Mouse (Mus musculus) kidney, embryonic 14.5 days (tissue): ENCODE results near the gene Ror2. TPM values are rescaled to one million over a fixed set of nuclear protein-coding genes. Genes with fewer than 3 reads are reported as not detected.
"Not testable (repeated sequence)": the region's sequence is repeated elsewhere in the genome, so short reads cannot be mapped to it uniquely, and the experiment has no call there.

Experiments
- ATAC-seq: fragments of 200-750 bp; cut with Nextera tagmentation; 2 replicates; pipeline ENCODE4 v1.8.0; 2017; ENCODE audit warnings: moderate number of reproducible peaks, mild to moderate bottlenecking, moderate TSS enrichment, moderate library complexity; ENCODE audit not compliant: low FRiP score, low TSS enrichment
- H3K27ac ChIP-seq: fragments of 300-500 bp; sonication (generic); 2 replicates; pipeline ENCODE4 v1.5.1; 2014; ENCODE audit warnings: low read depth, mild to moderate bottlenecking, low read length, moderate library complexity, mixed read lengths
- H3K27me3 ChIP-seq: fragments of 300-500 bp; sonication (generic); 2 replicates; pipeline ENCODE4 v1.6.1; 2014; ENCODE audit warnings: mild to moderate bottlenecking, low read length; ENCODE audit not compliant: control insufficient read depth, insufficient read depth
- H3K36me3 ChIP-seq: fragments of 300-500 bp; sonication (generic); 2 replicates; pipeline ENCODE4 v1.6.1; 2014; ENCODE audit warnings: low read length, mixed read lengths; ENCODE audit not compliant: control insufficient read depth, insufficient read depth
- H3K4me1 ChIP-seq: fragments of 300-500 bp; sonication (generic); 2 replicates; pipeline ENCODE4 v1.6.1; 2014; ENCODE audit warnings: low read length, mixed read lengths; ENCODE audit not compliant: control insufficient read depth, insufficient read depth
- H3K4me2 ChIP-seq: fragments of 300-500 bp; sonication (generic); replicated peaks from 2 replicates; pipeline ENCODE4 v1.6.1; 2014; ENCODE audit warnings: low read depth, mild to moderate bottlenecking, low read length
- H3K4me3 ChIP-seq: fragments of 300-500 bp; sonication (generic); 2 replicates; pipeline ENCODE4 v1.5.1; 2014; ENCODE audit warnings: mild to moderate bottlenecking, low read length
- H3K9ac ChIP-seq: fragments of 300-500 bp; sonication (generic); 2 replicates; pipeline ENCODE4 v1.6.1; 2014; ENCODE audit warnings: low read depth, mild to moderate bottlenecking, low read length, moderate library complexity
- H3K9me3 ChIP-seq: fragments of 300-500 bp; sonication (generic); 2 replicates; pipeline ENCODE4 v1.6.1; 2016; ENCODE audit warnings: low read length; ENCODE audit not compliant: control insufficient read depth
- WGBS: fragments of 180-500 bp; shearing (Covaris S2); extraction: QIAGEN DNeasy Blood & Tissue Kit; methylation state at CpG from one replicate; pipeline ENCODE4 v1.1.7; 2014; 5-methylcytosine and 5-hydroxymethylcytosine counted together
- polyA plus RNA-seq: library from polyadenylated mRNA; unstranded; fragments of >200 nt; fragmentation: Nextera tagmentation; extraction: Ambion mirVana; gene quantifications from 2 replicates; pipeline ENCODE4 v1.2.1, GENCODE M21; 2014

The Ror2 gene
- 6.8 and 7.3 TPM in 2 replicates for polyA plus RNA-seq

- H3K36me3 ChIP-seq = no peaks in the 10 kb centered on the region
- peaks cover 10% of the 10 kb centered on the region; the same call in 1 of the 2 replicates for H3K4me1 ChIP-seq
- ATAC-seq = peak; percentile 86
These were observed at the start of gene Ror2 for GRCm38 (mm10) chr13:53285756-53286361. Gene Ror2, minus strand, starts transcription at chr13:53286124.

GRCm38 (mm10) chr13:53333769-53334168, 47.8 kb upstream of the Ror2 start:
- Histone ChIP-seq H3K27me3 (no peaks in the 10 kb centered on the region), H3K27ac (no peak overlapping the region), H3K36me3 (peaks cover 56% of the 10 kb centered on the region), H3K4me2 (no peak overlapping the region), H3K9ac (no peak overlapping the region), H3K4me3 (no peak overlapping the region), H3K4me1 (no peaks in the 10 kb centered on the region), H3K9me3 (no peaks in the 10 kb centered on the region)
- ATAC-seq = no peak
- WGBS = 89% methylated on average over 8 of the region's 8 CpGs

More at GRCm38 (mm10) chr13:53285756-53286361, at the start of gene Ror2:
- Histone ChIP-seq H3K4me3 (peak within 1 kb of the TSS; percentile 66), H3K9ac (peak within 1 kb of the TSS; percentile 73), H3K4me2 (peak within 1 kb of the TSS; percentile 76), H3K9me3 (no peaks in the 10 kb centered on the region), H3K27ac (no peak within 1 kb of the TSS), H3K27me3 (0 out of 2 replicates have a peak, but pooled peaks cover 3% of the 10 kb centered on the region)
- under 1% methylated on average over 61 of the region's 68 CpGs for WGBS

GRCm38 (mm10) chr13:53330246-53330645, 44.3 kb upstream of the Ror2 start:
- H3K27ac ChIP-seq = no peak overlapping the region
- no peaks in the 10 kb centered on the region; the same call in 1 of the 2 replicates for H3K9me3 ChIP-seq
- H3K9ac ChIP-seq = no peak overlapping the region
- no peaks in the 10 kb centered on the region for H3K27me3 ChIP-seq
- ATAC-seq = no peak
- no peak overlapping the region for H3K4me3 ChIP-seq
- WGBS = 78% methylated on average over 2 of the region's 2 CpGs
- H3K36me3 ChIP-seq = peaks cover 25% of the 10 kb centered on the region
- H3K4me1 ChIP-seq = no peaks in the 10 kb centered on the region
- H3K4me2 ChIP-seq = no peak overlapping the region

GRCm38 (mm10) chr13:53325531-53325930, 39.6 kb upstream of the Ror2 start:
- no peak for ATAC-seq
- no peak overlapping the region for H3K27ac ChIP-seq
- no peaks in the 10 kb centered on the region for H3K27me3 ChIP-seq
- peaks cover 3% of the 10 kb centered on the region; the same call in 1 of the 2 replicates for H3K9me3 ChIP-seq
- H3K36me3 ChIP-seq = no peaks in the 10 kb centered on the region
- 97% methylated on average over 1 of the region's 1 CpGs for WGBS
- H3K4me1 ChIP-seq = no peaks in the 10 kb centered on the region
- H3K4me3 ChIP-seq = no peak overlapping the region
- H3K9ac ChIP-seq = no peak overlapping the region
- H3K4me2 ChIP-seq = no peak overlapping the region

- Histone ChIP-seq H3K27me3 (no peaks in the 10 kb centered on the region), H3K27ac (no peak overlapping the region), H3K4me2 (no peak overlapping the region), H3K36me3 (no peaks in the 10 kb centered on the region), H3K4me3 (no peak overlapping the region), H3K9ac (no peak overlapping the region), H3K9me3 (peaks cover 3% of the 10 kb centered on the region; the same call in 1 of the 2 replicates), H3K4me1 (no peaks in the 10 kb centered on the region)
- WGBS = 93% methylated on average over 2 of the region's 2 CpGs
- no peak for ATAC-seq
These were observed 37.7 kb upstream of the Ror2 start for GRCm38 (mm10) chr13:53323661-53324060.

- H3K4me2 ChIP-seq = no peak overlapping the region
These were observed 35.0 kb upstream of the Ror2 start for GRCm38 (mm10) chr13:53320899-53321298.

GRCm38 (mm10) chr13:53316515-53317295, 30.8 kb upstream of the Ror2 start:
- no peak for ATAC-seq
- no peak overlapping the region for H3K4me3 ChIP-seq
- no peaks in the 10 kb centered on the region for H3K36me3 ChIP-seq
- no peak overlapping the region for H3K27ac ChIP-seq
- no peak overlapping the region for H3K4me2 ChIP-seq
- 27% methylated on average over 11 of the region's 11 CpGs for WGBS
- H3K9me3 ChIP-seq = no peaks in the 10 kb centered on the region
- no peak overlapping the region for H3K9ac ChIP-seq
- H3K27me3 ChIP-seq = no peaks in the 10 kb centered on the region
- H3K4me1 ChIP-seq = peaks cover 6% of the 10 kb centered on the region; the same call in 1 of the 2 replicates

More at GRCm38 (mm10) chr13:53320899-53321298, 35.0 kb upstream of the Ror2 start:
- Histone ChIP-seq H3K9ac (no peak overlapping the region), H3K27ac (no peak overlapping the region), H3K4me3 (no peak overlapping the region), H3K27me3 (no peaks in the 10 kb centered on the region), H3K4me1 (peaks cover 6% of the 10 kb centered on the region; the same call in 1 of the 2 replicates), H3K9me3 (peaks cover 3% of the 10 kb centered on the region; the same call in 1 of the 2 replicates), H3K36me3 (no peaks in the 10 kb centered on the region)
- no peak for ATAC-seq
- 34% methylated on average over 12 of the region's 12 CpGs for WGBS

- not testable (repeated sequence) for H3K9ac ChIP-seq, H3K9me3 ChIP-seq, H3K36me3 ChIP-seq, H3K27me3 ChIP-seq, H3K4me2 ChIP-seq, ATAC-seq, H3K4me3 ChIP-seq, H3K27ac ChIP-seq, H3K4me1 ChIP-seq
- WGBS = 83% methylated on average over 4 of the region's 4 CpGs
These were observed 29.8 kb upstream of the Ror2 start for GRCm38 (mm10) chr13:53315757-53316156.

GRCm38 (mm10) chr13:53310442-53310841, 24.5 kb upstream of the Ror2 start:
- Histone ChIP-seq H3K9me3 (no peaks in the 10 kb centered on the region), H3K4me3 (no peak overlapping the region), H3K4me1 (peaks cover 12% of the 10 kb centered on the region), H3K27me3 (no peaks in the 10 kb centered on the region), H3K4me2 (no peak overlapping the region), H3K27ac (peak overlapping the region; percentile 52; the same call in 1 of the 2 replicates), H3K9ac (no peak overlapping the region), H3K36me3 (no peaks in the 10 kb centered on the region)
- no peak for ATAC-seq
- WGBS = 59% methylated on average over 5 of the region's 5 CpGs
